In genomic region chr11:88834134-88834533, GRCm38 (mm10) we compare ENCODE assay signal across 21 mouse cellular contexts. TPM values are rescaled to one million over a fixed set of nuclear protein-coding genes. Genes with fewer than 3 reads are reported as not detected.
DNase-seq lines count a peak whose midpoint lies in the region; ATAC-seq and TF ChIP-seq lines count a peak whose summit lies in the region.
"Had no signal": no experiment of that assay in that cellular context is flagged by ENCODE, and none has a peak within 500 bp of the region (broad histone marks: within the 10 kb centered on the region; RNA-seq: fewer than 3 reads in every experiment).

No protein-coding gene starts in this region.

- H3K27me3 ChIP-seq in midbrain, embryonic 10.5 days (ENCODE audit: low read depth, poor library complexity, severe bottlenecking), result no peaks in the 10 kb centered on the region
- H3K27me3 ChIP-seq in midbrain, embryonic 16.5 days (ENCODE audit: control insufficient read depth, insufficient read depth, low read depth, low read length), result no peaks in the 10 kb centered on the region
- H3K27me3 ChIP-seq: embryonic facial prominence, embryonic 12.5 days; embryonic facial prominence, embryonic 15.5 days; forebrain, embryonic 12.5 days; heart, embryonic 12.5 days; heart, embryonic 15.5 days; hindbrain, embryonic 15.5 days had no signal

- no peak overlapping the region for H3K4me2 ChIP-seq in midbrain, embryonic 16.5 days (ENCODE audit: low read length)
- H3K4me2 ChIP-seq: embryonic facial prominence, embryonic 12.5 days; embryonic facial prominence, embryonic 15.5 days; forebrain, embryonic 12.5 days; heart, embryonic 12.5 days; heart, embryonic 15.5 days; hindbrain, embryonic 15.5 days had no signal

- H3K9ac ChIP-seq in midbrain, embryonic 16.5 days (ENCODE audit: low read depth, low read length), result no peak overlapping the region
- H3K9ac ChIP-seq: embryonic facial prominence, embryonic 12.5 days; embryonic facial prominence, embryonic 15.5 days; forebrain, embryonic 12.5 days; heart, embryonic 12.5 days; heart, embryonic 15.5 days; hindbrain, embryonic 15.5 days had no signal

- H3K27ac ChIP-seq in gastrocnemius, adult 2 months, result no peak overlapping the region
- H3K27ac ChIP-seq in midbrain, embryonic 10.5 days (replicated peaks), result 0 out of 2 replicates have a peak overlapping the region, but pooled peaks have one; percentile 39
- no peak overlapping the region for H3K27ac ChIP-seq in midbrain, embryonic 16.5 days (ENCODE audit: low read length)
- H3K27ac ChIP-seq: embryonic facial prominence, embryonic 12.5 days; embryonic facial prominence, embryonic 15.5 days; forebrain, embryonic 12.5 days; heart, embryonic 15.5 days; hindbrain, embryonic 15.5 days had no signal

- peak; percentile 41 for DNase-seq in adrenal gland, adult 2 months
- no peak for DNase-seq in adrenal gland, postnatal 4 days (ENCODE audit: low spot score in 2 of 2)
- DNase-seq in gastrocnemius, adult 2 months, result peak; percentile 64
- no peak for DNase-seq in gastrocnemius, postnatal 4 days (ENCODE audit: low spot score in 2 of 2)
- no peak for DNase-seq in midbrain, embryonic 10.5 days (ENCODE audit: low spot score)
- no peak for DNase-seq in layer of hippocampus, adult 9-11 months
- DNase-seq: adrenal gland, postnatal 10 days; cerebellum, adult 18-20 months; cerebellum, adult 9-10 months; cerebellum, postnatal 14 days; gastrocnemius, postnatal 14 days; heart, postnatal 36 days had no signal

- intact Hi-C loops in gastrocnemius, adult 2 months (cut with DNase I), result no loop called here

- no peak overlapping the region for H3K4me3 ChIP-seq in gastrocnemius, adult 2 months
- H3K4me3 ChIP-seq in midbrain, embryonic 10.5 days, result no peak overlapping the region
- H3K4me3 ChIP-seq in midbrain, embryonic 16.5 days (ENCODE audit: low read depth, low read length), result no peak overlapping the region
- H3K4me3 ChIP-seq: embryonic facial prominence, embryonic 12.5 days; embryonic facial prominence, embryonic 15.5 days; forebrain, embryonic 12.5 days; heart, embryonic 12.5 days; heart, embryonic 15.5 days; hindbrain, embryonic 15.5 days had no signal

- H3K4me1 ChIP-seq in midbrain, embryonic 10.5 days, result no peaks in the 10 kb centered on the region
- no peaks in the 10 kb centered on the region for H3K4me1 ChIP-seq in midbrain, embryonic 16.5 days (ENCODE audit: control insufficient read depth, insufficient read depth, low read length)
- H3K4me1 ChIP-seq: embryonic facial prominence, embryonic 12.5 days; embryonic facial prominence, embryonic 15.5 days; forebrain, embryonic 12.5 days; hindbrain, embryonic 15.5 days had no signal

- ATAC-seq in midbrain, embryonic 16.5 days, result no peak
- ATAC-seq: activated CD4-positive, CD25-positive, alpha-beta regulatory T cell, adult 4 months; forebrain, embryonic 16.5 days had no signal

- peaks cover 92% of the 10 kb centered on the region for H3K36me3 ChIP-seq in midbrain, embryonic 10.5 days
- peaks cover 15% of the 10 kb centered on the region for H3K36me3 ChIP-seq in midbrain, embryonic 16.5 days (ENCODE audit: control insufficient read depth, insufficient read depth, low read length)

- TF ChIP-seq CTCF in gastrocnemius, adult 2 months (IDR thresholded peaks at IDR 0.05), result no peak

- WGBS in midbrain, embryonic 10.5 days, result 88% methylated on average over 14 of the region's 14 CpGs
- WGBS in midbrain, embryonic 16.5 days, result 86% methylated on average over 14 of the region's 14 CpGs

- no peaks in the 10 kb centered on the region for H3K9me3 ChIP-seq in midbrain, embryonic 10.5 days (replicated peaks)
- H3K9me3 ChIP-seq in midbrain, embryonic 16.5 days (replicated peaks; ENCODE audit: control insufficient read depth, low read length, poor library complexity, severe bottlenecking), result no peaks in the 10 kb centered on the region
- H3K9me3 ChIP-seq: embryonic facial prominence, embryonic 12.5 days; embryonic facial prominence, embryonic 15.5 days; forebrain, embryonic 12.5 days; heart, embryonic 12.5 days; heart, embryonic 15.5 days; hindbrain, embryonic 15.5 days had no signal

RNA-seq across cellular contexts. Expression of gene Akap1, which starts 30.3 kb away (rescaled TPM):
- 100 to 1,000 TPM in 1 of 2 experiments, 10 to 100 TPM in 1; 95.0 to 144 TPM for total RNA-seq in adrenal gland, adult 2 months (2021)
- polyA plus RNA-seq in adrenal gland, adult 2 months (2012; rRNA removed), result 54.2 and 59.5 TPM in 2 replicates
- 100 to 1,000 TPM in 1 of 2 experiments, 10 to 100 TPM in 1; 94.3 to 101 TPM for total RNA-seq in adrenal gland, postnatal 4 days (2021)
- 10 to 100 TPM; 62.5 to 93.2 TPM for total RNA-seq in gastrocnemius, adult 2 months (2021)
- total RNA-seq in gastrocnemius, postnatal 4 days (2021), result 10 to 100 TPM; 85.1 to 86.5 TPM
- polyA plus RNA-seq in midbrain, embryonic 10.5 days (2016; fragmentation: Nextera tagmentation; extraction: Ambion mirVana), result 19.1 and 20.7 TPM in 2 replicates
- 31.2 and 33.3 TPM in 2 replicates for polyA plus RNA-seq in midbrain, embryonic 16.5 days (2015; fragmentation: Nextera tagmentation; extraction: Ambion mirVana)

Comparison
In these comparisons a context has a peak if more than half of its experiments do, and no peak if none do; other contexts are left out.
1. DNase-seq: peak in adrenal gland, adult 2 months (single experiment) and gastrocnemius, adult 2 months (single experiment); none in adrenal gland, postnatal 4 days (0 of 2), gastrocnemius, postnatal 4 days (0 of 2), midbrain, embryonic 10.5 days (single experiment) and layer of hippocampus, adult 9-11 months (single experiment).